8 mouse cellular contexts compared by ENCODE assay signal in the genomic region with DNA sequence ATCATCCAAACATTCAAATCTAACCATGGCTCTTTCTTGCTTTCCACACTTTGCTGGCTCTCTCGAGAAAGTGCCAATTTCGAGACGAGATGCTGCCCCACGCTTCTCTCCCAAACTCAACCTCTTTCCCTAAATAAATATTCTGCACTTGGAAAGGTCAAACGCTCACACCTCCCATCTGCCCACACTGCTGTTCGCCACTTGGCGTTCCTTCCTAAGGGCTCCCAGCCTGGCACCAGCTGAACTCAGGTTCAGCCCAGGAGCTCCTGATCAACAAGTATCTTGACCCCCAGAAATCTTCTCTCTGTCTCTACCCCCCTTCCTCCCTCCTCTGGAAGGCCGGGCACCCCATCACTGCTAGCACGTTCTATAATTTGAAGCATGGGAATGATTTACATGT. TPM values are rescaled to one million over a fixed set of nuclear protein-coding genes. Genes with fewer than 3 reads are reported as not detected.
DNase-seq lines count a peak whose midpoint lies in the region; ATAC-seq lines count a peak whose summit lies in the region.

No protein-coding gene starts in this region.

- 61% methylated on average over 9 of the region's 9 CpGs for WGBS in heart, embryonic 11.5 days (ENCODE audit: insufficient replicate concordance)
- WGBS in forebrain, embryonic 13.5 days = 53% methylated on average over 9 of the region's 9 CpGs
- WGBS in midbrain, embryonic 10.5 days = 68% methylated on average over 9 of the region's 9 CpGs

- H3K4me1 ChIP-seq in heart, embryonic 11.5 days (ENCODE audit: control insufficient read depth, insufficient read depth, low read length) = peaks cover 41% of the 10 kb centered on the region
- H3K4me1 ChIP-seq in forebrain, embryonic 13.5 days = peaks cover 67% of the 10 kb centered on the region
- peaks cover 32% of the 10 kb centered on the region for H3K4me1 ChIP-seq in midbrain, embryonic 10.5 days

- H3K36me3 ChIP-seq in heart, embryonic 11.5 days (ENCODE audit: control insufficient read depth, insufficient read depth, low read length) = no peaks in the 10 kb centered on the region
- no peaks in the 10 kb centered on the region for H3K36me3 ChIP-seq in forebrain, embryonic 13.5 days (ENCODE audit: poor library complexity, severe bottlenecking)
- H3K36me3 ChIP-seq in midbrain, embryonic 10.5 days = no peaks in the 10 kb centered on the region

- H3K9me3 ChIP-seq in heart, embryonic 11.5 days (replicated peaks; ENCODE audit: control insufficient read depth, low read length) = no peaks in the 10 kb centered on the region
- H3K9me3 ChIP-seq in forebrain, embryonic 13.5 days (replicated peaks) = no peaks in the 10 kb centered on the region
- no peaks in the 10 kb centered on the region for H3K9me3 ChIP-seq in midbrain, embryonic 10.5 days (replicated peaks)

- H3K27ac ChIP-seq in heart, embryonic 11.5 days (ENCODE audit: low read depth, low read length) = no peak overlapping the region
- peak overlapping the region; percentile 94 for H3K27ac ChIP-seq in forebrain, embryonic 13.5 days
- peak overlapping the region; percentile 71 for H3K27ac ChIP-seq in midbrain, embryonic 10.5 days (replicated peaks)

- peak overlapping the region; percentile 28; the same call in 1 of the 2 replicates for H3K4me3 ChIP-seq in heart, embryonic 11.5 days (ENCODE audit: low read depth, low read length)
- peak overlapping the region; percentile 29; the same call in 1 of the 2 replicates for H3K4me3 ChIP-seq in forebrain, embryonic 13.5 days
- H3K4me3 ChIP-seq in midbrain, embryonic 10.5 days = peak overlapping the region; percentile 48

- no peak for ATAC-seq in heart, embryonic 11.5 days (replicated peaks; ENCODE audit: insufficient number of reproducible peaks, low FRiP score, low TSS enrichment)
- no peak for ATAC-seq in forebrain, embryonic 13.5 days

- no peaks in the 10 kb centered on the region for H3K27me3 ChIP-seq in heart, embryonic 11.5 days (ENCODE audit: control insufficient read depth, insufficient read depth, low read length)
- H3K27me3 ChIP-seq in forebrain, embryonic 13.5 days = peaks cover 3% of the 10 kb centered on the region; the same call in 1 of the 2 replicates
- H3K27me3 ChIP-seq in midbrain, embryonic 10.5 days (ENCODE audit: low read depth, poor library complexity, severe bottlenecking) = no peaks in the 10 kb centered on the region; the same call in 1 of the 2 replicates

- peak overlapping the region; percentile 47; the same call in 1 of the 2 replicates for H3K9ac ChIP-seq in heart, embryonic 11.5 days (ENCODE audit: low read depth, low read length)
- H3K9ac ChIP-seq in forebrain, embryonic 13.5 days = peak overlapping the region; percentile 45

- DNase-seq in heart, postnatal 4 days = no peak
- DNase-seq in brain, adult 2 months (ENCODE audit: low read depth, low spot score) = peak; percentile 89
- no peak for DNase-seq in midbrain, embryonic 10.5 days (ENCODE audit: low spot score)
- DNase-seq in frontal cortex, adult 2 months (ENCODE audit: extremely low spot score in 1 of 2, low spot score in 1 of 2) = no peak
- no peak for DNase-seq in urinary bladder, postnatal 36 days (ENCODE audit: low spot score in 2 of 2)
- DNase-seq in layer of hippocampus, adult 9-11 months = no peak

- peak overlapping the region; percentile 62 for H3K4me2 ChIP-seq in heart, embryonic 11.5 days
- H3K4me2 ChIP-seq in forebrain, embryonic 13.5 days = peak overlapping the region; percentile 60

RNA-seq across cellular contexts. Expression of gene Elk3, which starts 34.1 kb away (rescaled TPM):
- polyA plus RNA-seq in heart, embryonic 11.5 days (2014; fragmentation: Nextera tagmentation; extraction: Ambion mirVana) = 39.9 and 42.1 TPM in 2 replicates
- 100 to 1,000 TPM; 102 to 103 TPM for total RNA-seq in heart, postnatal 4 days (2021)
- 7.2 and 8.2 TPM in 2 replicates for polyA plus RNA-seq in forebrain, embryonic 13.5 days (2015; fragmentation: Nextera tagmentation; extraction: Ambion mirVana)
- 9.8 and 10.6 TPM in 2 replicates for polyA plus RNA-seq in midbrain, embryonic 10.5 days (2016; fragmentation: Nextera tagmentation; extraction: Ambion mirVana)
- polyA plus RNA-seq in frontal cortex, adult 2 months (2012; rRNA removed) = 8.0 and 8.4 TPM in 2 replicates
